Comparison of ENCODE assay signal across 8 mouse cellular contexts in genomic region chr1:85894748-85895360, GRCm38 (mm10). TPM values are rescaled to one million over a fixed set of nuclear protein-coding genes. Genes with fewer than 3 reads are reported as not detected.
A peak's percentile ranks its signal among the peaks of the same experiment; 100 is the strongest.
DNase-seq lines count a peak whose midpoint lies in the region; ATAC-seq and TF ChIP-seq lines count a peak whose summit lies in the region.

No protein-coding gene starts in this region.

- TF ChIP-seq EP300 in MEL (IDR thresholded peaks at IDR 0.05; ENCODE audit: low read depth in 1 of 2, low read length in 2 of 2) = no peak

- ATAC-seq in heart, embryonic 14.5 days (ENCODE audit: insufficient number of reproducible peaks, insufficient read depth, low FRiP score, low read depth) = peak; percentile 31; the same call in 1 of the 2 replicates

- H3K79me2 ChIP-seq in MEL (ENCODE audit: control insufficient read depth, insufficient read depth, low read length, poor library complexity) = no peaks in the 10 kb centered on the region; the same call in none of the 2 replicates

- peaks cover 8 to 31% of the 10 kb centered on the region in 2 experiments for H3K4me1 ChIP-seq in MEL (ENCODE audit: control insufficient read depth in 1 of 2, insufficient read depth in 2 of 2, low read length in 2 of 2)
- H3K4me1 ChIP-seq in heart, embryonic 14.5 days (ENCODE audit: control insufficient read depth in 2 of 2, insufficient read depth in 2 of 2, low read length in 2 of 2) = peaks cover 36 to 45% of the 10 kb centered on the region in 2 experiments
- peaks cover 64% of the 10 kb centered on the region for H3K4me1 ChIP-seq in megakaryocyte, embryonic 14.5 days

- peak overlapping the region; percentile 88 for H3K4me2 ChIP-seq in heart, embryonic 14.5 days (ENCODE audit: low read length)

- no peak for TF ChIP-seq CTCF in MEL (IDR thresholded peaks at IDR 0.05 in 2 of 3, conservative IDR thresholded peaks at IDR 0.05 in 1 of 3; ENCODE audit: control insufficient read depth in 1 of 3, insufficient read depth in 1 of 3, low read depth in 2 of 3, low read length in 3 of 3, poor library complexity in 1 of 3, severe bottlenecking in 1 of 3)

- DNase-seq in gastrocnemius, postnatal 10 days = peak; percentile 40
- no peak for DNase-seq in gastrocnemius, adult 18-20 months (ENCODE audit: low spot score)
- DNase-seq in MEL (ENCODE audit: low read depth, low spot score) = peak; percentile 59
- peak; percentile 72 to 79 for DNase-seq in cerebellum, postnatal 14 days
- DNase-seq in left cerebral cortex, postnatal 4 days = peak; percentile 68
- peak; percentile 22 for DNase-seq in testis, postnatal 14 days (ENCODE audit: low spot score)

- H3K9me3 ChIP-seq in MEL (replicated peaks; ENCODE audit: insufficient read depth, low read length) = no peaks in the 10 kb centered on the region
- H3K9me3 ChIP-seq in heart, embryonic 14.5 days (ENCODE audit: control insufficient read depth, low read length) = no peaks in the 10 kb centered on the region
- H3K9me3 ChIP-seq in megakaryocyte, embryonic 14.5 days = 0 out of 2 replicates have a peak, but pooled peaks cover 3% of the 10 kb centered on the region

- peak overlapping the region; percentile 68 for H3K9ac ChIP-seq in MEL (ENCODE audit: control insufficient read depth, low read depth, low read length, poor library complexity, severe bottlenecking)
- H3K9ac ChIP-seq in heart, embryonic 14.5 days (ENCODE audit: low read length) = peak overlapping the region; percentile 88

- 1% methylated on average over 30 of the region's 30 CpGs for WGBS in heart, embryonic 14.5 days

- peak overlapping the region; percentile 35 for H3K27ac ChIP-seq in MEL (ENCODE audit: control insufficient read depth, low read depth, low read length)
- H3K27ac ChIP-seq in heart, embryonic 14.5 days (replicated peaks in 1 of 2; ENCODE audit: control insufficient read depth in 1 of 2, insufficient read depth in 1 of 2, low read depth in 2 of 2, low read length in 2 of 2) = peak overlapping the region; percentile 63 to 89

- H3K4me3 ChIP-seq in MEL (ENCODE audit: control insufficient read depth in 1 of 2, insufficient read depth in 1 of 2, low read depth in 2 of 2, low read length in 2 of 2) = peak overlapping the region; percentile 76 to 99
- H3K4me3 ChIP-seq in heart, embryonic 14.5 days (ENCODE audit: control insufficient read depth in 1 of 2, insufficient read depth in 1 of 2, low read depth in 1 of 2, low read length in 2 of 2) = peak overlapping the region; percentile 75 to 95
- peak overlapping the region; percentile 96 for H3K4me3 ChIP-seq in megakaryocyte, embryonic 14.5 days (replicated peaks)

- no peaks in the 10 kb centered on the region for H3K27me3 ChIP-seq in MEL (ENCODE audit: control insufficient read depth in 1 of 2, insufficient read depth in 2 of 2, low read length in 2 of 2)
- no peaks in the 10 kb centered on the region for H3K27me3 ChIP-seq in heart, embryonic 14.5 days (ENCODE audit: control insufficient read depth, insufficient read depth, low read length)
- peaks cover 8% of the 10 kb centered on the region for H3K27me3 ChIP-seq in megakaryocyte, embryonic 14.5 days (replicated peaks)

- no peak for TF ChIP-seq RAD21 in MEL (IDR thresholded peaks at IDR 0.05; ENCODE audit: low read depth, low read length)

- intact Hi-C loops in left cerebral cortex, postnatal 4 days (cut with DNase I) = no loop called here

- H3K36me3 ChIP-seq in MEL (ENCODE audit: control insufficient read depth in 1 of 2, insufficient read depth in 2 of 2, low read length in 2 of 2) = peaks cover 0 to 17% of the 10 kb centered on the region in 2 experiments; a peak in 2 of 4 replicates
- no peaks in the 10 kb centered on the region for H3K36me3 ChIP-seq in heart, embryonic 14.5 days (ENCODE audit: control insufficient read depth, insufficient read depth, low read length)
- H3K36me3 ChIP-seq in megakaryocyte, embryonic 14.5 days (replicated peaks; ENCODE audit: low read length) = no peaks in the 10 kb centered on the region

- TF ChIP-seq POLR2A in MEL (IDR thresholded peaks at IDR 0.05; ENCODE audit: control insufficient read depth in 1 of 2, insufficient read depth in 1 of 2, low read depth in 1 of 2, low read length in 2 of 2, poor library complexity in 1 of 2) = peak; percentile 1 to 16; a peak in 1 of 4 replicates

TF ChIP-seq in MEL, 35 proteins besides CTCF, POLR2A, EP300 and RAD21:
- TF ChIP-seq POLR2AphosphoS2 (IDR thresholded peaks at IDR 0.05; ENCODE audit: low read length) = no peak
- no peak for TF ChIP-seq RCOR1 (IDR thresholded peaks at IDR 0.05; ENCODE audit: low read depth, low read length)
- TF ChIP-seq CHD2 (IDR thresholded peaks at IDR 0.05; ENCODE audit: low read length) = no peak
- TF ChIP-seq TAL1 (IDR thresholded peaks at IDR 0.05; ENCODE audit: low read length) = no peak
- no peak for TF ChIP-seq CHD1 (IDR thresholded peaks at IDR 0.05; ENCODE audit: low read depth, low read length)
- no peak for TF ChIP-seq SIN3A (IDR thresholded peaks at IDR 0.05; ENCODE audit: low read length)
- TF ChIP-seq E2F4 (IDR thresholded peaks at IDR 0.05; ENCODE audit: borderline replicate concordance, low read depth, low read length) = no peak
- TF ChIP-seq BHLHE40 (IDR thresholded peaks at IDR 0.05; ENCODE audit: borderline replicate concordance, low read depth, low read length) = no peak
- TF ChIP-seq USF1 (IDR thresholded peaks at IDR 0.05; ENCODE audit: low read depth, low read length) = no peak
- TF ChIP-seq MAFK (IDR thresholded peaks at IDR 0.05; ENCODE audit: borderline replicate concordance, low read depth, low read length) = no peak
- no peak for TF ChIP-seq JUND (IDR thresholded peaks at IDR 0.05; ENCODE audit: low read depth, low read length)

RNA-seq across cellular contexts. Expression of gene Itm2c, which starts 0.8 kb away (rescaled TPM):
- 10 to 100 TPM; 59.7 to 68.9 TPM for total RNA-seq in gastrocnemius, postnatal 10 days (2021)
- total RNA-seq in gastrocnemius, adult 18-20 months (2021) = 10 to 100 TPM; 25.3 to 33.6 TPM
- total RNA-seq in MEL (2012; rRNA removed) = 22.6 and 24.8 TPM in 2 replicates
- 10 to 100 TPM in 1 of 2 experiments, not detected in 1; 28.2 TPM for polyA plus RNA-seq in MEL (2012; ENCODE audit: insufficient read depth in 1 of 2, insufficient read length in 2 of 2, low read depth in 1 of 2, low replicate concordance in 2 of 2, missing spikeins in 1 of 2)
- 129 and 189 TPM in 2 replicates for polyA plus RNA-seq in heart, embryonic 14.5 days (2014; fragmentation: Nextera tagmentation; extraction: Ambion mirVana)
- total RNA-seq in left cerebral cortex, postnatal 4 days (2021) = 100 to 1,000 TPM; 111 to 124 TPM
- polyA plus RNA-seq in megakaryocyte, embryonic 14.5 days (2012; ENCODE audit: insufficient read depth, low replicate concordance) = 10.0 and 50.2 TPM in 2 replicates

RNA-seq across cellular contexts. Expression of gene 4933407L21Rik, which starts 33.4 kb away (rescaled TPM):
- not detected for total RNA-seq in gastrocnemius, postnatal 10 days (2021)
- total RNA-seq in gastrocnemius, adult 18-20 months (2021) = under 1 TPM; 0.27 to 0.36 TPM
- total RNA-seq in MEL (2012; rRNA removed) = not detected in 2 replicates
- polyA plus RNA-seq in MEL (2012; ENCODE audit: insufficient read depth in 1 of 2, insufficient read length in 2 of 2, low read depth in 1 of 2, low replicate concordance in 2 of 2, missing spikeins in 1 of 2) = not detected
- polyA plus RNA-seq in heart, embryonic 14.5 days (2014; fragmentation: Nextera tagmentation; extraction: Ambion mirVana) = 0.11 and 0.26 TPM in 2 replicates
- 1 to 10 TPM; 6.1 to 7.2 TPM for total RNA-seq in left cerebral cortex, postnatal 4 days (2021)
- polyA plus RNA-seq in megakaryocyte, embryonic 14.5 days (2012; ENCODE audit: insufficient read depth, low replicate concordance) = not detected in 2 replicates
